Mouse (Mus musculus) limb, embryonic 10.5 days (tissue): Measurements from ENCODE around the gene Dlk1. TPM values are rescaled to one million over a fixed set of nuclear protein-coding genes. Genes with fewer than 3 reads are reported as not detected.
"Not testable (repeated sequence)": the region's sequence is repeated elsewhere in the genome, so short reads cannot be mapped to it uniquely, and the experiment has no call there.

Experiments
- DNase-seq: peaks from one replicate; pipeline ENCODE4 v3.0.0-alpha.2; 2017; ENCODE audit warnings: low spot score
- H3K27ac ChIP-seq: fragments of 300-500 bp; sonication (generic); 2 replicates; pipeline ENCODE4 v1.5.1; 2016; ENCODE audit warnings: mild to moderate bottlenecking
- H3K27me3 ChIP-seq: fragments of 300-500 bp; sonication (generic); 2 replicates; pipeline ENCODE4 v1.6.1; 2016; ENCODE audit warnings: low read depth, mild to moderate bottlenecking; ENCODE audit not compliant: poor library complexity, severe bottlenecking
- H3K36me3 ChIP-seq: fragments of 300-500 bp; sonication (generic); 2 replicates; pipeline ENCODE4 v1.6.1; 2016; ENCODE audit warnings: mild to moderate bottlenecking, moderate library complexity
- H3K4me1 ChIP-seq: fragments of 300-500 bp; sonication (generic); 2 replicates; pipeline ENCODE4 v1.6.1; 2016
- H3K4me3 ChIP-seq: fragments of 300-500 bp; sonication (generic); 2 replicates; pipeline ENCODE4 v1.5.1; 2016; ENCODE audit warnings: mild to moderate bottlenecking, moderate library complexity
- H3K9me3 ChIP-seq: fragments of 300-500 bp; sonication (generic); replicated peaks from 2 replicates; pipeline ENCODE4 v1.6.1; 2016; ENCODE audit warnings: mild to moderate bottlenecking
- WGBS: fragments of 180-500 bp; shearing (Covaris S2); methylation state at CpG from one replicate; pipeline ENCODE4 v1.1.7; 2016; 5-methylcytosine and 5-hydroxymethylcytosine counted together
- polyA plus RNA-seq: library from polyadenylated mRNA; unstranded; fragments of >200 nt; fragmentation: Nextera tagmentation; extraction: Ambion mirVana; gene quantifications from 2 replicates; pipeline ENCODE4 v1.2.1, GENCODE M21; 2016

Gene Dlk1
- polyA plus RNA-seq, 1 experiment from 2014 or later, result 106 TPM

GRCm38 (mm10) chr12:109462594-109462993, 10.0 kb downstream of the Dlk1 start:
- Histone ChIP-seq H3K4me1 (peaks cover 27% of the 10 kb centered on the region), H3K36me3 (peaks cover 10% of the 10 kb centered on the region), H3K9me3 (no peaks in the 10 kb centered on the region), H3K27me3 (peaks cover 36% of the 10 kb centered on the region), H3K27ac (no peak overlapping the region), H3K4me3 (no peak overlapping the region)
- DNase-seq, result no peak
- WGBS, result 73% methylated on average over 10 of the region's 10 CpGs

- H3K27ac ChIP-seq, result not testable (repeated sequence)
Measured at GRCm38 (mm10) chr12:109467417-109467816, 14.8 kb downstream of the Dlk1 start.

GRCm38 (mm10) chr12:109469793-109470192, 17.2 kb downstream of the Dlk1 start:
- DNase-seq, result no peak
- H3K27me3 ChIP-seq, result 0 out of 2 replicates have a peak, but pooled peaks cover 4% of the 10 kb centered on the region
- H3K9me3 ChIP-seq, result no peaks in the 10 kb centered on the region
- no peak overlapping the region for H3K27ac ChIP-seq
- no peaks in the 10 kb centered on the region for H3K36me3 ChIP-seq
- no peak overlapping the region for H3K4me3 ChIP-seq
- 91% methylated on average over 8 of the region's 8 CpGs for WGBS
- peaks cover 16% of the 10 kb centered on the region for H3K4me1 ChIP-seq

More at GRCm38 (mm10) chr12:109467417-109467816, 14.8 kb downstream of the Dlk1 start:
- not testable (repeated sequence) for H3K9me3 ChIP-seq, H3K27me3 ChIP-seq, H3K36me3 ChIP-seq, H3K4me3 ChIP-seq, H3K4me1 ChIP-seq, DNase-seq
- WGBS, result 81% methylated on average over 4 of the region's 4 CpGs

DNA sequence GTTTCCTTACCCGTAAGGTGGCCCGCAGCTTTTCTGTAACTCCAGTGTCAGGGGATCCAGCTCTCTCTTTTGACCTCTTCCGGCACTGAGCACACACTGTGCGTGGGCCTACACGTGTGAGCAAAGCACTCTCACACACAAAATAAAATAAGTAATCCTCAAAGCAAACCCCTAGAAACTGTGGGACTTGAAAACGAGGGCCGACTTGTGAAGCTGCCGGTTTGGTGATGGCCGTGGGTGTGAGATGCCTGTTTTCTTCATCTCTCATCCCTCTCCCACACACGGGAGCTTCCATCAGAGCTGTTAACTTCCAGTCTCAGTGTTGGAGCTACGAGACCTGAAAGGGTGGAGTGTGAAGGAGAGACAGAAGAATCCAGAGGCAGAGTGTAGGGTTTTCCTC, 20.0 kb downstream of the Dlk1 start:
- Histone ChIP-seq H3K27me3 (peaks cover 12% of the 10 kb centered on the region), H3K9me3 (no peaks in the 10 kb centered on the region), H3K4me3 (no peak overlapping the region), H3K27ac (no peak overlapping the region), H3K4me1 (peaks cover 21% of the 10 kb centered on the region), H3K36me3 (no peaks in the 10 kb centered on the region)
- 87% methylated on average over 11 of the region's 11 CpGs for WGBS
- DNase-seq, result no peak

DNA sequence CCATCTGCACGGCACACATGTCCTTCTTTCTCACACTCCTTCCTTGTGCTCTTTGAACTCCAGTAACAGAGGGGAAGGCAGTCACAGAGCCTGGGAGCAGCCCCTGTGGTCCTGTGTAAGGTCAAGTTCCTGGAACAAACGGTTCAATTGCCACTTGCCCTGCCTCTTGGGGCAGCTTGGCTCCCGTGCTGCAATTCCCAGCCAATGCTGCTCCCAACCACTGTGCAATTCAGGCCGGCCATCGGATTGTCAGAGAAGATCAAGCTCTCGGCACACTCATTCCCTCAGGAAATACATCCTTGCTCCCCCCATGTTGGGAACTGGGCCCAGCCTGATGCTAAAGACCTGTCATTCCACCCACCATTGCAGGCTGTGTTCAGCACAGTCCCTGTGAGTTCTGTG, 21.0 kb downstream of the Dlk1 start:
- DNase-seq, result no peak
- Histone ChIP-seq H3K36me3 (no peaks in the 10 kb centered on the region), H3K4me3 (no peak overlapping the region), H3K4me1 (peaks cover 21% of the 10 kb centered on the region), H3K9me3 (no peaks in the 10 kb centered on the region), H3K27ac (peak overlapping the region; percentile 42; the same call in 1 of the 2 replicates), H3K27me3 (peaks cover 22% of the 10 kb centered on the region)
- 18% methylated on average over 6 of the region's 6 CpGs for WGBS

DNA sequence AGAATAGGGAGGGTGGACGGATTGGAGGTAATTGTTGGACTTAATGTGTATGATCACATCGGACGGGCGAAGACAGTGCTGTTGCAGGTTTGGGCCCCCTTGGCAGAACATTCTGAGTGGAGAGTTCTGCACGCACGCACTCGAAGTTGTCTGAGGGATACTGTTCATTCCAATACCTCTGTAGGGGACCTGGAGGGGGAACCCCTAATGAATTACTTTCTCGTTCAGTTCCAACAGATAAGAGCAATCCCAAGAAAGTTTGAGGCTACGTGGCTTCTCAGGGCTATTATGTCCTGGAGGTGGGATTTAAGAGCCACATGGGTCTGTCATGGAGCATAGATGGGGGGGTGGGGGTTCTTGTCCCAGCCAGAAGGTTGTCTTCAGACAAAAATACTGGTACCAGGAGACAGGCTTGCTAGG, 21.6 kb downstream of the Dlk1 start:
- no peak for DNase-seq
- 75% methylated on average over 9 of the region's 9 CpGs for WGBS
- no peak overlapping the region for H3K4me3 ChIP-seq
- H3K4me1 ChIP-seq, result peaks cover 21% of the 10 kb centered on the region
- H3K9me3 ChIP-seq, result no peaks in the 10 kb centered on the region
- H3K27me3 ChIP-seq, result peaks cover 23% of the 10 kb centered on the region
- no peak overlapping the region for H3K27ac ChIP-seq
- H3K36me3 ChIP-seq, result no peaks in the 10 kb centered on the region

DNA sequence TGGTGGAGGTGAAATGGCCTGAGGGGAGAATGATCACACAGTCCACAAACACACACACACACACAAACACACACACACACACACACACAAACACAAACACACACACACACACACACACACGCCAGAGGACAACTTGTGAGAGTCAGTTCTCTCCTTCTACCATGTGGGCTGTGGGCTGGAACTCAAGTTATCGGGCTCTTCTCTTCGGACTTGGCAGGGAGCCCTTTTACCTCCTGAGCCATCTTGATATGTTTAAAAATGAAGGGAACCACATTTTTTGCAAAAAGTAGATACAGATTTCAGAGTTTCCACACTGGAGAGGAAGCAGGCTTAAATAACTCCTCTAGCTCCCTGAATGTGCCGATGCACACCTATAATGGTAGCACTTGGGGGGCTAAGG, 22.9 kb downstream of the Dlk1 start:
- peaks cover 23% of the 10 kb centered on the region for H3K27me3 ChIP-seq
- 85% methylated on average over 4 of the region's 4 CpGs for WGBS
- H3K4me3 ChIP-seq, result no peak overlapping the region
- no peaks in the 10 kb centered on the region for H3K9me3 ChIP-seq
- no peaks in the 10 kb centered on the region for H3K36me3 ChIP-seq
- peaks cover 21% of the 10 kb centered on the region for H3K4me1 ChIP-seq
- no peak for DNase-seq
- H3K27ac ChIP-seq, result no peak overlapping the region

DNA sequence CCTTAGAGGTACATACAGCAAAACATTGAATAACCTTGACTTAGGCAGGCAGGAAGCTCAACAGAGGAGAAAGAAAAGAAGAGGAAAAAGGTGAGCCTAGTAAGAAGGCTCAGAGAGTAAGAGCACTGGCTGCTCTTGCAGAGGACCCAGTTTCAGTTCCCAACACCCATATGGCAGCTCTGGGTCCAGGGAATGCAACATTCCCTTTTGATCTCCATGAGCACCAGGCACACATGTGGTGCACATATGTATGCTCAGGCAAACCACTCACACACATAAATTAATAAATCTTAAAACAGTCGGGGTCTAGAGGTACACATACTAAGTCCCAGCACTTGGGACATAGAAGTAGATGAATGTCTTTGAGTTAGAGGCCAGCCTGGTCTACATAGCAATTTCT, 33.9 kb downstream of the Dlk1 start:
- DNase-seq, H3K27ac ChIP-seq: not testable (repeated sequence)
- WGBS, result 48% methylated on average over 1 of the region's 1 CpGs

GRCm38 (mm10) chr12:109491701-109492100, 39.1 kb downstream of the Dlk1 start:
- peaks cover 36% of the 10 kb centered on the region for H3K4me1 ChIP-seq
- H3K27me3 ChIP-seq, result no peaks in the 10 kb centered on the region
- WGBS, result 76% methylated on average over 3 of the region's 3 CpGs
- no peak overlapping the region for H3K4me3 ChIP-seq
- H3K36me3 ChIP-seq, result no peaks in the 10 kb centered on the region
- H3K9me3 ChIP-seq, result no peaks in the 10 kb centered on the region
- no peak overlapping the region for H3K27ac ChIP-seq
- DNase-seq, result no peak

More for the DNA sequence above, 33.9 kb downstream of the Dlk1 start:
- H3K4me3 ChIP-seq, H3K36me3 ChIP-seq, H3K27me3 ChIP-seq, H3K9me3 ChIP-seq, H3K4me1 ChIP-seq: not testable (repeated sequence)

DNA sequence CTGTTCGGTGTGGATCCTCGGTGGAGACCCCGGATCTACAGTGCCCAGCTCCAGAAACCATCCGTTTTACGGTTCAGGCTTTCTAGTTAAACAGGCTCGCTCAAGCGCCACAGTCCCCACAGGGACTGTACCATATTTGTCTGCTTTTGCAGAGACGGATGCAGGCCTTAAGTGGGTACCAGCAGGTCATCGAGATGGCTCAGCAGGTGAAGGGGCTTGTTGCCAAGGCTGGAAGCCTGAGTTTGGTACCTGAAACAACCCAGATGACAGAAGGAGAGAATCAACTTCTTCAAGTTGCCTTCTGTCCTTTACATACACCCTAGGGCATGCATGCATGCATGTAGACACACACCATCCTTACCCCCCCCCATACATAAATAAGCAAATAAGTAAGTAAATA, 40.8 kb downstream of the Dlk1 start:
- H3K4me1 ChIP-seq, result peaks cover 40% of the 10 kb centered on the region
- WGBS, result 92% methylated on average over 9 of the region's 9 CpGs
- no peak for DNase-seq

DNA sequence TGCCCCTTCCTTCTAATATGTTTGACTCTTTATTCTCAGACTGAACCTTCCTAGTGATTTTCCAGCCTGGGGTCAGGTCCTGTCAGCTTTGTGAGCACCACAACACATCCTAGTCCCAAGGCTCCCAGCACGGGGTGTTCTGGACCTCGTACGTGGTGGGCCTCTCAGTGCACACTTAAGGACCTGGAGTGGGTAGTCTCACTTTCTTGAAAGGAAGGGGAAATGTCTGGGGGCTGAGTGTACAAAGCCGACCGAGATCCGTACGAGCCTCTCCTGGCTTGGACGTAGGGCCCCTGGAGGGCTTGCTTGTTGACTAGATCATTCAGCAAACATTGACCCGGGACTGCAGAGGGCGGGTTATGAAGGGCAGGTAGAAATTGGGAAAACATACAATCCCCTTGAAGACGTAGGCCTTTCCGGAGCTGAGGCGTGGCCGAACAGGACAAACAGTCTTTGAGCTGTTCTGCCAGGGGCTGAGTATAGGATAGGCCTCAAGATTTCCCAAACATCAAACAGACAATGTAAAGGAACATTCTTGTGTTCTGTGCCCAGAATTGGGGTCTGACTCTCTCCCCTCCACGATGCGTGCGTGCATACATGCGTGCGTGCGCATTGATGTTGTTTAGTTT, 42.5 kb downstream of the Dlk1 start:
- no peaks in the 10 kb centered on the region for H3K9me3 ChIP-seq
- DNase-seq, result no peak
- peak overlapping the region; percentile 38; the same call in 1 of the 2 replicates for H3K27ac ChIP-seq
- WGBS, result 90% methylated on average over 20 of the region's 20 CpGs
- H3K4me1 ChIP-seq, result peaks cover 42% of the 10 kb centered on the region
- no peaks in the 10 kb centered on the region for H3K27me3 ChIP-seq
- H3K4me3 ChIP-seq, result no peak overlapping the region
- no peaks in the 10 kb centered on the region for H3K36me3 ChIP-seq

More for the DNA sequence above, 40.8 kb downstream of the Dlk1 start:
- Histone ChIP-seq H3K9me3 (no peaks in the 10 kb centered on the region), H3K4me3 (no peak overlapping the region), H3K27ac (no peak overlapping the region), H3K27me3 (no peaks in the 10 kb centered on the region), H3K36me3 (no peaks in the 10 kb centered on the region)

- no peaks in the 10 kb centered on the region for H3K9me3 ChIP-seq
- no peak overlapping the region for H3K4me3 ChIP-seq
- H3K36me3 ChIP-seq, result no peaks in the 10 kb centered on the region
- no peaks in the 10 kb centered on the region for H3K27me3 ChIP-seq
- peaks cover 47% of the 10 kb centered on the region for H3K4me1 ChIP-seq
- H3K27ac ChIP-seq, result 0 out of 2 replicates have a peak overlapping the region, but pooled peaks have one; percentile 32
- WGBS, result 85% methylated on average over 6 of the region's 6 CpGs
- DNase-seq, result no peak
Measured at GRCm38 (mm10) chr12:109496397-109496796, 43.8 kb downstream of the Dlk1 start.

DNA sequence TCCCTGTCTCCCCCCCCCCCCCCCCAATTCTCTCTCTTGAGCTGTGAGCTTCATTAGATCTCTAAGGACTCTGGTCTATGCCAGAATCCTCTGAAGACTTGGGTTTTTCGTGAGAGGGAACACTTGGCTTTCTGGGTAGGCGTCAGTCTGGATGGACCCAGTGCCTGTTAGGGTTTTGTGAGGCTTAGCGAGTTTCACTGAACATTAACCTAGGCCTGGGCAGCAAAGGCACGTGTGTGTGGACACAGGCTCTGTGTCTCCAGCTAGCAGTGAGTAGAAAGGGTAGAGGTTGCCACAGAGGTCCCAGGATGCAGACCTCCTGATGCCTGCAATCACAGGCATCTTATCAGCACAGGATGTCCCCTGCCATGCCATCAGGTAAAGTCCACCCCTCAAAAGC, 48.4 kb downstream of the Dlk1 start:
- H3K27ac ChIP-seq, result no peak overlapping the region
- no peaks in the 10 kb centered on the region for H3K36me3 ChIP-seq
- no peaks in the 10 kb centered on the region for H3K9me3 ChIP-seq
- H3K27me3 ChIP-seq, result no peaks in the 10 kb centered on the region
- peaks cover 53% of the 10 kb centered on the region for H3K4me1 ChIP-seq
- no peak for DNase-seq
- H3K4me3 ChIP-seq, result no peak overlapping the region
- 55% methylated on average over 4 of the region's 4 CpGs for WGBS
